Mouse (Mus musculus): ENCODE results near the gene Aco1.

DNA sequence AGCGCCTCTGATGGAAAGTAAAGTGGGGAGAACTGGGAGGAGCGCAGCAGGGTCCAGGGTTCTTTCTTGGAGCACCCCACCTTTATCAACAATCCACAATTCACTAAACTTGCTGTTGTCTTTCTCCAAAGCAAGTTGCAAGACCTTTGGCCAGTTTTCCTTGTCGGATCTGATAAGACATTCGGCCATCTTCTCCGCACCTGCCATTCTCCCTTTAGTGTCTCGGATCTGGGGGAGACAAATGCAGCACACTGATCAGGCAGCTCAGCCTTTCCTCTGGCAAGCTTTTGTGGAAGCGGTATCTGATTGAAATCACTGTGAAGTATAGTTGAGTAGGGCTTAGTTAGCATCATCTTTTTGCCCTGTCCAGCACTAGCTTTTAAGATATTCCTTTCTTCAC lies 85.0 kb downstream of the Aco1 start:
- TF ChIP-seq CTCF (IDR thresholded peaks at IDR 0.05; ENCODE audit: extremely low read depth, insufficient read length, insufficient replicate concordance, low read depth, low read length): no peak
- TF ChIP-seq POLR2A (IDR thresholded peaks at IDR 0.05; ENCODE audit: low read depth, low read length): no peak

Measured in small intestine, adult 2 months (tissue).